Mouse (Mus musculus) right cerebral cortex, postnatal 4 days (tissue): Measurements from ENCODE around the gene Pcnt.

Experiments used
- DNase-seq: peaks from one replicate; pipeline ENCODE4 v3.0.0-alpha.2; 2022

The Pcnt gene

DNA sequence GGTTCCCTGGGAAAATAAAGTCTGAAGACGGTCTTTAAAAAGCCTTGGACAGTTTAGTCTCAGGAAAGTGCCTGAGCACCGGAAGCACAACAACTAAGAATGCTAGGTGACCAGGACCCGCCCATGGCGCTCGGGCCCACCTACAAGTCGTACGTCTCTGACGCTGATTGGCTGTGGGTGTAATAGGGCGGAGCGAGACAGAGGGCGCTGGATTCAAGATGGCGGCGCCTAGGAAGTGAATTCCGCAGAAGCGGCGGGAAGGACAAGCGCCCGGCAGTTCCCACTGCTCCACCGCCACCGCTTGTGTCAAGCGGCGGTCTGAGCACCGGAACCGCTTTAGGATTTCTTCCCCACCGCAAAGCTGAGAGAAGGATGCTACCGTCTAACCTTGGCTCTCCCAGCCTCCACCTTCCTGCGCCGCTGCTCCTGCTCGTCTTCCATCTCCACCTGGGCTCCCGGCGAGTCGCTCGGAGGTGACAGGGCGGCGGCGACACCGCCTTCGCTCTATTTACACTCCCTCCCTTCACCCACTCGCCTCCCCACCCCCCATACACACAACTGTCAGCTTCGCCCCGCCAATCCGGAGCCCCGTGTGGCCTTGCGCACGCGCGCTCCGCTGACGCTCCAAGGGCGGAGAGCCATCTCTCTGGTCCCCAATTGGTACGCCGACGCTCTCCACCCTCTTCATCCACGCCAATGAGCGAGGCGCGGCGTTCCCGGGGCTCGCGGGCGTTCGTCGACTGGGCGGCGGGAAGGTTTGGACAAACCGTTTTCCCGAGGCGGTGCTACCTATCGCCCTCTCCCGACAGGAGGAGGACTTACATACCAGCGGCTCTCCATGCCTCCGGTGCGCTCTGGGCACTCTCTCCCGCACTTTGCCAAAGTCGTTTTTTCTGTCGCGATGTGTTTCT lies at the start of gene Pcnt:
Gene Pcnt (minus strand): TSS at position 609 of the 911 bp plus-strand sequence.
- peak; percentile 97 for DNase-seq

DNA sequence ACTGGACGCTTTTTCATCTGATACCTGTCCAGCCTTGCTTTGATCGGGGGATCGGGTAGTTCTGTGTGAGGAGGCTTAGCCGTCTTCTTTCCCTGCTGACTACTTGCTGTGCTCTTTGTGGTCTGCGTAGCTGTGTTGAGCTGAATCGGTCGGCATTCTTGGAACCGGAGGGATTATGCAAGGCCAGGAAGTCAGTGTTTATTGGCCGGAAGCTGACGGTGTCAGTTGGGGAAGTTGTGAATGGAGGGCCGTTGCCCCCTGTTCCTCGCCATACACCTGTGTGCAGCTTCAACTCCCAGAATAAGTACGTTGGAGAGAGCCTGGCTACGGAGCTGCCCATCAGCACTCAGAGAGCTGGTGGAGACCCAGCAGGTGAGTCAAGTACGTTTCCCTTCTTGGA lies 46.6 kb upstream of the Pcnt start:
- DNase-seq: no peak

DNA sequence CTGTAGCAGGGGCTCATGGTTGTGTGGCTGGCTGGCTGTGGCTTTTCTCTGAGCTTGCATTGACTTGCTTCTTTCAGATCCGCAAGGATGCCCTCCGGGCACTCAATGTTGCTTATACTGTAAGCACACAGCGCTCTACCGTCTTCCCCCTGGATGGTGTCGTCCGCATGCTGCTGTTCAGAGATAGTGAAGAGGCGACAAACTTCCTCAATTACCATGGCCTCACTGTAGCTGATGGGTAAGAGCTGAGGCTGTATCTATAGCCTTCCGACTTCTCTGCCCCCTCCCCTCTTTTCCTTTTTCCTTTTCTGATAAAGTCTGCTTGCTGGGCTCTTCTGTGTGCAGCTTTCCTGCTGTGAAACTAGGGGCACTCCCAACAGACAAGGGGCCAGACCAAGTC lies 45.7 kb upstream of the Pcnt start:
- DNase-seq: no peak

DNA sequence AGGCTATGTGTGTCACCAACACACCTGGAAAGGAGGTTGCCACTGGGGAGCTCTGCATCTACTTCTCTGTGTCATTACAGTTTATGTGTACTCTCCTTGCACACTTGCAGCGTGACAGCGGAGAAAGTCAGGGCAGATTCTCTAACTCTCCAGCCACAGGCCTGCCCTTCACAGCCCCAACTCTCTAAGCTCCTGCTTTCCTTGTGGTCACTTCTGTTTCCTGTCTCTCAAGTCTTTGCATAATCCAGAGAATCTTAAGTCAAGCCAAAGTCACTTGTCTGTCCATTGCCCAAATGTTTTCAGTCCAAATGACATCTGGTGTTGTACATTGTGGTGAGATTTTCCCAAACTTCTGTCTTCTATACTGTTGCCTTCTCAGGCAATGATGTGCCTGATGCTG lies 43.7 kb upstream of the Pcnt start:
- DNase-seq: no peak

DNA sequence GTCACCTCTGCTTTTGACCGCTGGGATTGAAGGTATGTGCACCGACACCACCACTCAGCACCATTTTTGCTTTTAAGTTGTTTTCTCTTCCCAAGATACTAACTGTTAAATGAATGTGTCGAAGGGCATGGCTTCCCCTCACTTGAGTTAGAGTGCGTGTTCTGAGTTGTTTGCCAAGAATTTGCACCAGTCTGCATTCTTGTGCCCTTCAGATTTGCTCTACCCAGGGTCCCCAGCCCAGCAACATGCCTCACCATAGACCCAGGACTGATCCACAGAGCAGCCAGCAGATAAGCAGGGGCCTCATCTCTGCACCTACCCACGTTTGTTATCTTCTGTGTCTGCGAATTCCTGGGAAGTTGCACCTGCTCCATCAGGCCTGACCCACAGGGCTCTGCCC lies 38.9 kb upstream of the Pcnt start:
- no peak for DNase-seq

DNA sequence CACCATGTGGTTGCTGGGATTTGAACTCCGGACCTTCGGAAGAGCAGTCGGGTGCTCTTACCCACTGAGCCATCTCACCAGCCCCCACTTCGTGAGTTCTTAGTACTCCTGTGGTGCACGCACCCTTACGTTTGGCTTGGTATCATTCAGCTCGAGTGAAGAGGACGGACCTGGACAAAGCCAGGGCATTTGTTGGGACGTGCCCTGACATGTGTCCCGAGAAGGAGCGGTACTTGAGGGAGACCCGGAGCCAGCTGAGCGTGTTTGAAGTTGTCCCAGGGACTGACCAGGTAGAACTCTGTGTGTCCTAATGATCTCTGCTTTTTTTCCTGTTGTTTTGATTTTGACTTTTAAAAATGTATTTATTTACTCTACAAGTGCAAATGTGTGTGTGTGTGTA lies 38.3 kb upstream of the Pcnt start:
- no peak for DNase-seq

DNA sequence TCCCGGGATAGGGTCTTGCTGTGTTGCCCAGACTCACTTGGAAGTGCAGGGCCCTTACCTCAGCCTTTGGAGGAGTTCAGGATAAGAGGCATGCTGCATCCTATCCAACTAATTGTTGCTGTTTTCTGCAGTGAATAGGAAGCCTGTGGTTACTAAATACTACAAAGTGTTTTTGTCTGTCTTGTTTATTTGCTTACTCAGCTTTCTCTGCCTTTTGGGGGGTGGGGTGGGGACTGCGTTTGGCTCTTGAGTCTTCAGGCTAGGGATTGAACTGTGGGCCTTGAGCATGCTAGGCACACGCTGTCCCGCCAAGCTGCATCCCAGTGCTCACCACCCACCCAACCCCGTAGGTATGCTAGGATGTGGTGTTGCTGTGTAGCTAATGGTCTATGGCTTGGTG lies 31.2 kb upstream of the Pcnt start:
- DNase-seq: no peak

DNA sequence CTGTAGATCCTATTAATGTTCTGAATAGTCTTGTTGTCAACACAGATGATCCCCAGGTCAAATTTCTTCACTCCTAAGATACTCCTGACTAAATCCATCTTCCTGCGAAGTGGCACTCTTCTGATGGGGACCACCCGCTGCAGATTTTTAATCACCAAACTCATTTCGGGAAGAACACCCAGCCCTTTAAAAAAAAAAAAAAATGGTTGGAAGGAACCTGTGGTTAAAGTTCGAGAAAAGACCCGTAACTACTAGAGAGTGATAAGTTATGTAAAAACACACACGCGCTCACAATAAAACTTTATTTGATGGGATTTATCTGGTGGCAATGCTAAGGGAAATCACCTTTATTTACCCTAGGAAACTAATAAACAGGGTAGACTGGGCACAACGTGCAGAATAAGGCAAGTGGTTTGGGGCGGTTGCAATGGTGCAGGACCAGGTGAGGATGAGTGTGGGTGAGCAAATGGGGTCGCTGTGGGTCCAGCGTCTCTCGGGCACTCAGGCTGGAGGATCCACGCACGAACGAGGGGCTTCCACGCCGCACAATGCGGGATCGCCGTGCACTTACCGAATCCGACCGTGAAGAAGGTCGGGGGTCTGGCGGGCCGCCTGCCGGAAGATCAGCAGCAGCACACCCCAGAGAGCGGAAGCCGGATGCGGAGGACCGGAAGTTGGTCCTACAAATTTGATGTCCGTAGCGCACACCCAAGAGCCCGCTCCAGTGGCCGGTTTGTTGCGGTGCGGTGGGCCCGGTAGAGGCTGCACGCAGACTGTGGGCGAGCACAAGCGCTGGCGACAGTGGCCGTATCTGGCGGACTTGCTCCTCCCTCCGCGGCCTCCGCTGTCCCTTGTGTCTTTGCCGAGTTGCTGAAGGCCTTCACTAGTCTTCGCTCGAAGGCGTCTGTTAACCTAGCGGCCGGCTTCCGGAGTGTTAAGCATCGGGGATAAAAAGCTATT lies 25.9 kb upstream of the Pcnt start, which contains the start of the genes Mcm3ap and Ybey:
Gene Mcm3ap (plus strand): TSS at position 725 of the 960 bp plus-strand sequence.
Gene Ybey (minus strand): TSS at position 912 of the 960 bp plus-strand sequence.
- DNase-seq: peak; percentile 87

DNA sequence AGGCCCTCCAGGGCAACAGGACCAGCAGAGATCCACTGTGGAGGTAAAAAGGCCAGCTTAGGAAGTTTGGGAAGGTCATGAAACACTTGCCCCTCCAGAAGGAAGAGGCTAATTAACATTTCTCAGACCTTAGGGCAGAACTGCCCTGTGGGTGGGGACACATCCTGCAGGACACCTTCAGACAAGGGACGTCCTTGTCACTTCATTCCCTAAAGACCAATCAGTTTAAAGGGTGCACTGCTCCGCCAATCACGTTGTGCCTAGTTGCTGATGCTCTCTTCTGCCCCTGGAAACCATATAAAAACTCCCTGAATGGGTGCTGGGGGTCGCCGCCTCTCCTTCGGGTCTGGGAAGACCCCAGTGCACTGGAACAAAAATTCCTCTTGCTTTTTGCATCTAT lies 20.1 kb upstream of the Pcnt start:
- no peak for DNase-seq

DNA sequence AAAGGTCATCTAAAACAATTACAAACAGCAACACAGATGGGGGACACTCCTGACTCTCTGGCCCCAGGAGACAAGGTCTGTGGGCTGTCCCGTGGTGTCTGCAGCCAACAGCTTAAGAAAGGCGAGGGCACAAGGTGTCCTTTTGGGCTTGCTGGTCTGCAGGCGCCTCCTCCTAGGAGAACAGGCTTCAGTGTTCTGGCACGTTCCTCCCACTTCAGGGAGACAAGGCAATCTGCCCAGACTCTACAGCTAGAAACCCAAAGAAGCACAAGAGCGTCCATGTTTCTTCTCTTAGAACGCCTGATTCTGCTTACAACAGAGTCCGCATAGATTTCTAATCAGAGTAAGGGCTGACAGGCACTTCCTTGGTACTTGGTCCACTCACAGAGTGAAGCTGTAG lies 19.7 kb upstream of the Pcnt start:
- no peak for DNase-seq

DNA sequence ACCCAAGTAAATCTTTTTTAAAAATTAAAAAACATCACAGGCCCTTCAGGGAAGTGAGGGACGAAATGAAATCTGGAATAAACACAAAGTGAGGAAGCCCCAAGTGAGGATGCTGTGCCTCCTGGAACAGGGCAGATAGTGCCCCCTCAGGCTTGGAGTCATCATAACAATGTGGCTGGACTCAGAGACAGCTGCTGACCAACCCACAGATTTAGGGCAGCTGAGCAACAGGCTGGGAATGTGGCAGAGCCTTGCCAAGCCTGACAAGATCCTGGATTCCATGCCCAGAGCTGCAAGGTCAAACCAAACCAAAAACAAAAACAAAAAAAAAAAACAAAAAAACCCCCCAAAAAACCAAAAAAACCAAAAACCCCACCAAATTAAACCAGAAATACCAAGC lies 18.7 kb upstream of the Pcnt start:
- DNase-seq: no peak

DNA sequence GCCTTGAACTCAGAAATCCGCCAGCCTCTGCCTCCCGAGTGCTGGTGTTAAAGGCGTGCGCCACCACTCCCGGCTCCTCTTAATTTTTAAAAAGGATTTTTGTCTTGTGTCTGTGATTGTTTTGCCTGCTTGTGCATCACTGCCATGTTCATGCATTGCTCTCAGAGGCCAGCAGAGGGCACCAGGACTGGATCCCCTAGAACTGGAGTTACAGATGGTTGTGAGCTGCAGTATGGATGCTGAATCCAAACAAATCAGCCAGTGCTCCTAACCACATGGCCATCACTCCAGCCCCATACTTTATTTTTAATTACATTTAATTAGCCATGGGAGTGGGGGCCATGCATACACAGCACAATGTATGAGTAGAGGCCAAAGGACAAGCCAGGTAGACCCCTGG lies 12.7 kb upstream of the Pcnt start:
- peak; percentile 61 for DNase-seq

DNA sequence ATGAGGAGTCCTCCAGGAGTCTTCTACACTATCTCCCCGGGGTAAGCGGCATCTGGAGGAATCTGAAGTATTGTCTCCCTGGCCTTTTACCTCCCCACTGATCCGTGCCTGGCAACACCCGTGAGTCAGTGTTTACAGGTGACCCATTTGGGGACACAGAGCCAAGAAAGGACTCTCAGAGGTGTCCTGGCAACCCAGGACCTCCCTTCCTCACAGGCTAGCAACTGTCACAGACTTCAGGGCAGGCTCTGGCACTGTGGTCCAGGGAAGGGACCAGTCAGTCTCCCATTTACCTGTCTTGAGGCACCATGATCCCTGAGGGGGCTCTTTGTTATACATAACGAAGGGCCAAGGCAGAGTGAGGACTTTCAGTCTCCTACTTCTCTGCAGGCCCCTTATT lies 6.3 kb upstream of the Pcnt start, which contains the start of gene 2610028H24Rik:
Gene 2610028H24Rik (plus strand): TSS at position 231 of the 400 bp plus-strand sequence.
- no peak for DNase-seq

DNA sequence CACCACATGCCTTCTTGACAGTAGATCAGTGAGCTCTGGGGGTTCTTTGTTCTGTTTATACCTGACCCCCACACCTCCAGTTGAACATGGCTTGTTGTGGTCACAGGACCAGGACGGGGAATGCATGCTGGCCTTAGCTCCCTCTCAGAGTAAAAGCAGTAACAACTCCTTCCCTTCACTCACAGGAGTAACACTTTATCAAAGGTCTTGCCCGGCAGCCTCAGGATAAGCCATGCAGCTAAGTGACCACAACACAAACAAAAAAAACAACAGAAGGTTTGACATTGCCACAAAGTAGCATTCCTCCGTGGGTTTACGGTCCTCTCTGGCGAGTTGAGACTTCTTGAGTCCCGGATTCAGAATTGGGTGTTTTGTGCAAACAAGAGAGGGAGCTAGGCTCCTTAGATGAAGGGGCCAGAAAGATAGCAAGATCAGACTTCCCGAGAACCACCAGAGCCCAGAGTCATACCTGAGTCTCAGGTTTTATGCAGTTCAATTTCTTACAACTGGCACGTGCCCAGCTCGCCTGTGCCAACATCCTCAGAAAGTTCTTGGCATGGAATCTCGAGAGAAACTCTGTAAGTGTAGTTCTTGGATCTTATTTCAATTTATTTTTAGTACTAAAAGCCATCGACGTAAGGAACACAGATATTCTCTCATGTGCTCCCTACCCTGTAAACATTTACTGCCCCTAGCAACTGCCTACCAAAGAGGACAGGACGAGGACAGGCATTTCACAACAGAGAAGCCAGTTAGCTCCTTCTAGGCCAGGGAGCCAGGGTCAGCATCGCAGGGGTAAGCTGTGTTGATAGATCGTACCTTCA lies 5.0 kb upstream of the Pcnt start:
- no peak for DNase-seq

DNA sequence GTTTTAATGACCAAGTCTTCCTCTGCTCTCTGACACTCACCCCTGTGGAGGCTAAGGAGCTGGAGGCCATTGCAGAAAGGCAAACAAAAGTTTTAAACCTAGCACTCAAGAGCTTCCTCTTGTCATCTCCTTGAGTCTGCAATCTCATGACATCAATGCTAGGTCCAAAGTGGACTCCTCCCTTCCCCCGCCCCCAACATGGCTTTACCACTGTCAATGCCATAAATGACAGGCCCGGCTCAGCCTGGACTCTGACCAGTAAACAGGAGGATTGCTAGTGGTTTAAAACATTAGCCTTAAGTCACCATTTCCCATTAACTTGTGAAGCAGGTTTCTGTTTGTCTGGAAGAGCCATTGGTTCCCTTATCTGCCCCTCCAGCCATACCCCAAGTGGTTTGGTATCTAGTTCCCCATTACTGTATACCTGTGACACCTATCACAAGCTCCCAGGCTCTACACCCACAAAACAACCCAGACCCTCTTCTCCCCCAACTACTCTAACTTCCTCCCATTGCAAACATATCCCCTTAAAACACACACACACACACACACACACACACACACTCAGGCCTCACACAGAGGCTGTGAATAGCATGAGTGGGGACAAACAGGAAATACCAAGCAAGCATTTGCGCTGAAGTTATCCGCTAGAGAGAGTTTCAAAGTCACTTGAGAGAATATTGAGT lies 3.6 kb upstream of the Pcnt start:
- no peak for DNase-seq

DNA sequence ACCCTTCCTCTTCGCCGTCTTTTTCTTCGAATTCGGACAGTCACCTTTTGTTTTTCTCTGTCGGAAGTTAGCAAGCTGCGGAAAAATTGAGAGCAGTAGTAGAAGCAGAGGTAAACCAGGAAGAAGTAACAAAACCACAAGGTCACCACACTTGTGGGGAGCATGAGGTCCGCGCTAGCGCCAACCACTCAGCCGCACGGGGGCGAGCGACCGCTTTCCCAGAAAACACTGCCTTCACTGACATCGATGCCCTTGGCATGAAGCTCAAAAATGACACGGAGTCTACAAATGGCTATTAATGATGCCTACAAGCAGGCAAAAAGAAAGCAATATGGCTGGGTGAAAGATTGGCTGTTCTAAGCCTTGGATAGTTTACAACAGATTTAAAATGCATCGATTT lies 2.3 kb downstream of the Pcnt start, which contains the start of gene AC141477.1:
Gene AC141477.1 (minus strand): TSS at position 164 of the 400 bp plus-strand sequence.
- DNase-seq: no peak

DNA sequence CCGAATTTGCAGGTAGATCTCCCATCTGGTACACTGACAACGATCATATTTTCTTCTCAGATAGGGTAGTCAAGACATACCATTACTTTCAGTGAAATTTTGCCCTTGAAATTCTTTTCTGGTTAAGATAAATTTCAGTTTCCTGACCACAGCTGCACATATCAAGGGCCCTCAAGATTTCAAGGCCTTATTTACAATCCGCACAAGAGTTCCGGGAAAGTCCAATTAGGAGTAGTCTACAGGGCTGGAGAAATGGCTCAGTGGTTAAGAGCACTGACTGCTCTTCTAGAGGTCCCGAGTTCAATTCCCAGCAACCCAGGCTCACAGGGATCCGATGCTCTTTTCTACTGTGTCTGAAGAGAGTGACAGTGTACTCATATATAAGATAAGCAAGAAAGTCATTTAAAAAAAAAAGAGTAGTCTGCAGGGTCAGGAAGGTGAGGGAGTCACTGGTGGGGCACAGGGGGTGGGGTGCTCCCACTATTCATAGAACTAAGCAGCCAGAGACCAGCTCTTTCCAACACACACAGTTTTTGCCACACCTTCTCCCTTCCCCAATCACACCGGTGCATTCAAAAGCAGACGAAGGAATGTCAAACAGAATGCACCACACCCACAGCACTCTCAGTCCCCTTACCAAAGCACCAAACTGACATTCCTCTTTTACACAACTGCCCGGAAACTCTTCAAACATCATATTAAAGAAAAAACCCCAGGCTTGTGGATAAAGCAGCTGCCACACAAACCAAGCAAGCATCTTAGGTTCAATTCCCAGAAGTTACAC lies 3.3 kb downstream of the Pcnt start:
- DNase-seq: no peak

DNA sequence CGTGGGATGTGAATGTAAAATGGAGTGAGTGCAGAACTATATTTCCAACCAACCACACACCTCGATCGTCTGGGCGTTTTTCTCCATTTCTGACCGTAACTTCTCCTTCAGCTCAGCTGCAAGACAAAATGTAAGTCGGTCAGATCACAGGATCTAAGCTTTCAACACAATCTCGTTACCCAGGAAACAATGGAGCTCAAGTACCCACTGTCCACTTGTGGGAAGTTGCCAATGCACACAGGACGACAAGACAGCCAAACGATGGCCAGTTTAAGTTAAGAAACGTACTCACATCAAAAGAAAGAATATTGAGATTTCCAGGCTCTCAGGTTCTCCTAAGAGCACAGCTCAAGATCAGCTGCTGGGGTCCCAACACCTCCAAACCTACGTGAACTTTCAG lies 8.7 kb downstream of the Pcnt start:
- DNase-seq: no peak

DNA sequence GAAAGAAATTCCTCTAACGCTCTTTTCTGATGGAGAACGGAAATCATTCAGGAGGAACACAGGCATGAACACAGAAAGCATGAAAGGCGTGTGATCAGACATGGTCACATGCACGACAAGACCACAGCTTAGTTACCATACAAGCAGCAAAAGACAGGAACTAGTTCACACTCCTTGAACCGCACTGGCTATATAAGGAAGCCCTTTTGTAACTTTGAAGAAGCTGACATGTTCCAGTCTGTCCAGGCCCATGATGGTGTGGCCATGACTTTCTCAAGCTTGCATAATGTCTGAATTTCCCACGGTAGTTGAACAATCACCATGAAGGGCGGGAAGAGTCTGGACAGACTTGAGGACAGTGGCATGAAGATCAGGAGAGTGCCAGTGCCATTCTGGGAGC lies 16.9 kb downstream of the Pcnt start:
- no peak for DNase-seq

DNA sequence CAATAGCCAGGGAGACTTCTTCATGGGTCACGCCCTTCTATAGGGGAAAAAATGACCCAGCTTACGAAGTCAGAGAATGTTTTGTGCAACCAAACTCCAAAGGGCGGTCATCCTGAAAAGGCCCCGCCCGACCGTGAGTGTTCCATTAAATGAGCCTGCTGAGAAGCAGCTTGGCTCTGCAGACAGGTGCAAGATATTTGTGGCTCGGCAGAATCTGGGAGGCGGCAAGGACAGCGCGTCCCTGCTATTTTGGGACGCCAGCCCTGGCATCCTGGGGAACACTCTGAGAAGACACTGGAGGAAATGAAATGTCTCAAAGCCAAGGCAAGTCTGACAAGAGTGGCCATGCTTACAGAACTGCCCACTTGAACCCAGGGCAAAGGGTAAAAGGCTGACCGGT lies 25.8 kb downstream of the Pcnt start:
- DNase-seq: no peak

DNA sequence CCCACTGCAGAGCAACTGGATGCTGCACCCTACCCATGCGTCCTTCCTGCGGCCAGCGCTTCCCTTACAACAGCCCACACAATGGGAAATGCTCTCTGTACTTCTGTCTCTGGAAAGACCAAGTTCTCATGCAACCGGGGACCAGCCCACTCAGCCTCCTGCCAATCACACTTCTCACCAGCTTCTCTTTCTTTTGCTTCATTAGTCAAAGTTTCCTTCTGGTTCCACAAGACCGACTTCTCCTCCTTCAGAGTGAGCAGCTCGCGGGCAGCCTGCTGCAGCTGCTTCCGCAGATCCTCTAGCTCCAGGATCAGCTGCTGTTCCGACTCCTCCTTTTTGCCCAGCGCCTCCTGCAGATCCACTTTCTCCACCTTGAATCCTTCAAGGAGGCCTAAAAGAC lies 34.1 kb downstream of the Pcnt start:
- no peak for DNase-seq
